Mouse (Mus musculus) liver, adult 2 months (tissue): ENCODE data around the gene Ralgapa2.

Experiments used
- CTCF ChIP-seq: fragments of 200-500 bp; IDR thresholded peaks from 2 replicates; pipeline ENCODE4 v1.5.1; 2011; ENCODE audit warnings: low read depth, low read length, control low read depth
- POLR2A ChIP-seq: fragments of 200-500 bp; IDR thresholded peaks from 2 replicates; pipeline ENCODE4 v1.6.1; 2011; ENCODE audit warnings: low read length, control low read depth; ENCODE audit not compliant: insufficient read depth; ENCODE audit errors: extremely low read depth

DNA sequence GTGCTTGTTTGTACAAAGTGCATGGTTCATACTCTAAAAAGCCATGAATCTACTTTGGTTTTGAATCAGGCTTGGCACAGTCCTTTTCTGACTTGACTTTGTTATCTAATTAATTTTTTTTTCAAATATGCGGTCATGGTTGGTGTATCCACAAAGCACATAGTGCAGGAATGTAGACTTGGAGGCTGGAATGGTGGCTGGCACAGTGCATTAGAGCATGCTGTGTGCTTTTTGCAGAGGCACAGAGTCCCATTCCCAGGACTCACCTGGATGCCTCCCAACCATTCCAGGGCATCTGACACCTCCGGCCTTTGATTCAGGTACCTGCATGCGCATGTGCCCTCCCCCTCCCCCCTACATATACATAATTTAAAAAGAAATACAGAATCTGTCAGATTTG lies 20.3 kb upstream of the Ralgapa2 start:
- TF ChIP-seq CTCF, result no peak
- TF ChIP-seq POLR2A, result no peak
